Mouse (Mus musculus) central nervous system, embryonic 11.5 days (tissue): Measurements from ENCODE around the gene Cyp3a41a. TPM values are rescaled to one million over a fixed set of nuclear protein-coding genes. Genes with fewer than 3 reads are reported as not detected.

Source experiments
- polyA plus RNA-seq: library from polyadenylated mRNA; depleted of rRNA; stranded (reverse); fragments of >200 nt; gene quantifications from 2 replicates; pipeline ENCODE4 v1.2.3, GENCODE M21; 2012; rRNA removed

Cyp3a41a gene
- polyA plus RNA-seq = not detected in 2 replicates

DNA sequence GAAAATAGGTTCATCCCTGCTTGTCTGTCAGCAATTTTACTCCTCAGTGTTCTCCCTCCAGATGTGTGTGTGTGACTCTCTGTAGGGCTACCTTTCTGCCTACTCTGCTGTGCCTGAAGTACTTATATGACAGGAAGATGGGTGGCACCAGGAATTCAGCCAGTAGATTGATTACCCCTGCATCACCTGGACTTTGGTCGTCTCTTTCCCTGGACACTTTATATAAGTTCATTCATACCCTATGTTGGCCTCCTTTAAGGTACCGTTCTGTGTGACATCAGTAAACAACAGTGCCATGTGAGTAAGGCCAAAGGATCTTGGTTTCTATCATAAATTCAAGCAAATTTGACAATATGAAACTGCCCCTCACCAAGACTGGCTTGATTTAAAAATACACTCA lies at the start of gene Cyp3a41a:
Gene Cyp3a41a, minus strand, starts transcription at position 101 of the 400 bp plus-strand sequence.

Other genes starting within 250 kb of the Cyp3a41a start
- not detected in 2 replicates for gene Cyp3a41b, start 135.4 kb downstream of the Cyp3a41a start, polyA plus RNA-seq
- not detected in 2 replicates for gene Cyp3a44, start 85.7 kb upstream of the Cyp3a41a start, polyA plus RNA-seq
- 0.02 TPM in 1 of 2 replicates, not detected in the other for gene Cyp3a11, start 159.8 kb upstream of the Cyp3a41a start, polyA plus RNA-seq